Mouse (Mus musculus) lung, postnatal 0 days (tissue): ENCODE data around the gene Glb1l2.

ENCODE experiments used
- CTCF ChIP-seq: IDR thresholded peaks from 2 replicates; pipeline ENCODE4 v1.5.1; 2016; ENCODE audit warnings: antibody characterized with exemption, mild to moderate bottlenecking
- EP300 ChIP-seq: IDR thresholded peaks from 2 replicates; pipeline ENCODE4 v1.6.1; 2016; ENCODE audit warnings: antibody characterized with exemption, mild to moderate bottlenecking, control low read depth

GRCm38 (mm10) chr9:26733206-26733891, 72.9 kb downstream of the Glb1l2 start, which contains the start of gene B3gat1:
- TF ChIP-seq CTCF = no peak
- no peak for TF ChIP-seq EP300
